Mouse (Mus musculus) induced T-regulatory cell, adult 2 months (primary cell): ENCODE data around the gene Sertad1.

ENCODE experiments used
- DNase-seq: peaks from one replicate; pipeline ENCODE4 v3.0.0-alpha.2; 2012; ENCODE audit warnings: low read depth

Gene Sertad1

DNA sequence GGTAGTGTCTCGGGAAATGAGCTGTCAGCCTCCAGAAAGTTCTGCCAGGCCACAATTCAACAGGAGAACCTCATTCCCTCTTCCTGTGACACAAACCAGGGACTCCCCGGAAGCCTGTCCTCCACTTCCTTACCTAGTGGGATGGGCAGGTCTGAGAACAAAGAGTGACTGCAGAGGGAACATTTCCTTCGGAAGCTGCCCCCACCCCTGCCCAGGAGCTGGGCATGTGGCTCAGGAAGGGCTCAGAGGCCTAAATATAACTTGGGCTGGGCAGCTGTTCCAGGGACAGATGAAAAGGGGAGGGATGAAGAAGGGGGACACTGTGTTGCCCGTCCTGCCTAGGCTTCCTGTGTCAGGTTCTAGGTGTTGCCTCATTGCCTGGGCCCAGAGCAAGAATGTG, 14.9 kb downstream of the Sertad1 start:
- DNase-seq, result no peak

DNA sequence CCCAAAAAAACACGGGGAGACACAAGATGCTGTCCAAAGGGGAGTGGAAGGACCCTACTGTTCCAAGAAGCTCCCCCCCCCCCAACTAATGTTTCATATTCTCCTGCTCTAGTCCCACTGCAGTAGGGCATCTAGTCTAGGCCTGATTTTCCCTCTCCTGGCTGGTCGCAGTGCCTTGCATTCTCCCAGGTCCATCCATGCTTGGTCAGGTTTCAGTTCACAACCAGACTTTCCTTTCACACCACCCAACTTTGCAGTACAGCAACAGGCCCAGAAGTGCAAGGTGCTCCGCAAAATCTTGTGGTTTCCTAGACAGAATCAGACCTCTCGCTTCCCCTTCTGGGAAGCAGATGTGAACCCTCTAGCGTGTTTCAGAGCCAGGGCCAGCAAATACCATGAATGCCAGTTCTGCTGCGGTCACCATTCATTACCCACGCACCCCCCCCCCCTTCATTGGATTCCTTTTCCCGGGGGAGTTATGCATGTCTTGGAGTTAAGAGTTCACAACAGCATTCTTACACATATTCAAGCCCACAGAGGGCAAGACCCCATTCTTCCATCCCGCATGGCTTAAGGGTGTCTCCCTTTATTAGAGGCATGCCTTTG, 20.2 kb downstream of the Sertad1 start:
- DNase-seq, result no peak

DNA sequence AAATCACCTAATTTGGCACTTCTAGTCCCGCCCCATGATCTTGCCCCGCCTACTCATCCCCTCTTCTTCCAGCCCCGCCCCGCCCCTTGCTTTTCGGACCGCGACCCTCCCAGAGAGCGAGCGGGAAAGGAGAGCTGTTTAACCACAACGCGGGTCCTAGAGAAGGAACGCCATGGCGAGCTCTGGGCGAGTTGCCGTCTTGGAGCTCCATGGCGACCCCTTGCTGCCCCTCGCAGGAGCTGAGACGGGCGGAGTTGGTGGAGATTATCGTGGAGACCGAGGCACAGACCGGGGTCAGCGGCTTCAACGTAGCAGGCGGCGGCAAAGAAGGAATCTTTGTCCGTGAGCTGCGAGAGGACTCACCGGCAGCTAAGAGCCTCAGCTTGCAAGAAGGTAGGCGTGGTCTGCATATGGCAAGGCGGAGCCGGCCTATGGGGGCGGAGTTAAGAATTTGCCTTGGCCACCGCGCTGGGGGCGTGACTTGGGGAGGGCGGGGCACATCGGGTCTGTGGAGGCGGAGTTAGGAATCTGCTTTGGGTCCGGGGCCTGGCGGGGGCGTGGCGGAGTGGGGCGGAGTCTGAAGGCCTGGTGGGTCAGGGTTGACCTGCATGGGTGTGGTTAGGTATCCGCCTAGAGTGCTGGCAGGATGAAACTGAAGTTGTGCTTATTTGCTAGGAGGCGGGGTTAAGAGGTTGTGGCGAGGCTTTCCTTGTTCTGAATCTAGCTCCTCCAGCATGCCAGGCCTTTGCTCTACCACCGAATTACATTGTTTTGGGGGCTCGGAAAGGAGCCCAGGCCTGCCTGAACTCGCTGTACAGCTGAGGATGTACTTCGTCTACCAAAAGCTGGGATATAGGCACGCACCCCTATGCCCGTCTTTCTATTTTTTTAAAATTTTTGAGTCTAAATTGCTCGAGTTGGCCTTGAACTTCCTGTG, 21.3 kb downstream of the Sertad1 start:
- DNase-seq, result peak; percentile 100

DNA sequence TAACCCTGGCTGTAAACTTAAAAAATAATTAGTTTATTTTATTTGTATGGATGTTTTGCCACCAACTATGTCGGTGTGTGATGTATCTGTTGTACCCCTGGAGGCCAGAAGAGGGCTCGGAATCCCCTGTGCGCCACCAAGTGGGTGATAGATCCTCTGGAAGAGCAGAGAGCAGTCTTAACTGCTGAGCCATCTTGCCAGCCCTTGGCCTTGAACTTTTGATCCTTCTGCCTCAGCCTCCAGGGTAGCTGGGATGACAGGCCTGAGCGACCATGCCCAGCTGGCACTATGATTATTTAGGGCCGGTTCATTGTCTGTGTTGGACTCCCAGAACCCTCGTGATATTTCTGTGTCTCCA, 21.9 kb downstream of the Sertad1 start:
- peak; percentile 88 for DNase-seq

DNA sequence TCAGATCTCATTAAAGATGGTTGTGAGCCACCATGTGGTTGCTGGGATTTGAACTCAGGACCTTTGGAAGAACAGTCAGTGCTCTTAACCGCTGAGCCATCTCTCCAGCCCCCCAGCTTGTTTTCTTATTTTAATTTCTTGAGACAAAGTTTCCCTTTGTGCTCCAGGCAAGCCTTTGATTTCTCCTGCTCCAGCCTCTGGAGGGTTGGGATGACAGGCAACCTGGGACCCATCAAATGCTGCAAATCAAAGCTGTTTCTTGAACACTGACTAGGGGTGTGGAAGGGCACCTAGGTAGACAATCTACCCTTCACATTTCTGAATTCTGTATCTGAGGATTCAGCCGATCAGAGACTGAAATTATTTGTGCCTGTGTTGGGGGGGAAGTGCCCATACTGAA, 24.1 kb downstream of the Sertad1 start:
- DNase-seq, result no peak

DNA sequence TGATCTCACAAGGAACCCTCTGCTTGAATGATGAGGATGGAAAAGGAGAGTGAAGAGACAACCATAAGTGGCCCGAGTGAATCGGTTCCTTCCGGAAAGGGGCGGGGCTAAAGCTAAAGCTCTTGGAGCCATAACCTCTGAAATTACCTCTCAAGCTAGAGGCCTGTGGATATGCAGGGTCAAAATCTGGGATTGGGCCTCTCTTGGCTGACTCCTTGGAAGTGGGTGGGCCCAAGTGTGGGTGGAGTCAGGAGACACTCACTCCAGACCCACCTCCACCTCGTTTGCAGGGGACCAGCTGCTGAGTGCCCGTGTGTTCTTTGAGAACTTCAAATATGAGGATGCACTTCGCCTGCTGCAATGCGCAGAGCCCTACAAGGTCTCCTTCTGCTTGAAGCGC, 28.3 kb downstream of the Sertad1 start:
- DNase-seq, result no peak

DNA sequence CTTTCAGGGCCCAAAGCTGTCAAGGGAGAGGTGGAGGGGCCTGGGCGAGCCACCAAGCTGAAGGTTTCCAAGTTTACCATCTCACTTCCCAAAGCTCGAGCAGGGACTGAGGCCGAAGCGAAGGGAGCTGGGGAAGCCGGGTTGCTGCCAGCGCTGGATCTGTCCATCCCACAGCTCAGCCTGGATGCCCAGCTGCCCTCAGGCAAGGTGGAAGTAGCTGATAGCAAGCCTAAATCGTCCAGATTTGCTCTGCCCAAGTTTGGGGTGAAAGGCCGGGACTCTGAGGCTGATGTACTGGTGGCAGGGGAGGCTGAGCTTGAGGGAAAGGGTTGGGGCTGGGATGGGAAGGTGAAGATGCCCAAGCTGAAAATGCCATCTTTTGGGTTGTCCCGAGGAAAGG, 31.6 kb downstream of the Sertad1 start:
- DNase-seq, result no peak

DNA sequence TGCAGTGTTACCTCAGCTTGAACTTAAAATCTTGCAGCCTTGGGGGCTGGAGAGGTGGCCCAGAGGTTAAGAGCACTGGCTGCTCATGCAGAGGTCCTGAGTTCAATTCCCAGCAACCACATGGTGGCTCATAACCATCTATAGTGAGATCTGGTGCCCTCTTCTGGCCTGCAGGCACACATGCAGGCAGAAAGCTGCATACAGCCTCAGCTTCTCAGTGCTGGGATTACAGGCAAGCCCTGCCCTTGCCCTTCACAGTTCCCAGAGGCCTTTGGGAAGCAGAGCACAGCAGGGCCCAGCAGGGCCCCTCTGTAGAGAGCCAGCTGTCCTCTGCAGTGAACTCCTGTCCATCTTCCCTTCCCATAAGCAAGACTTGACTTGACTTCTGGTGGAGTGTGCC, 33.4 kb downstream of the Sertad1 start:
- no peak for DNase-seq

DNA sequence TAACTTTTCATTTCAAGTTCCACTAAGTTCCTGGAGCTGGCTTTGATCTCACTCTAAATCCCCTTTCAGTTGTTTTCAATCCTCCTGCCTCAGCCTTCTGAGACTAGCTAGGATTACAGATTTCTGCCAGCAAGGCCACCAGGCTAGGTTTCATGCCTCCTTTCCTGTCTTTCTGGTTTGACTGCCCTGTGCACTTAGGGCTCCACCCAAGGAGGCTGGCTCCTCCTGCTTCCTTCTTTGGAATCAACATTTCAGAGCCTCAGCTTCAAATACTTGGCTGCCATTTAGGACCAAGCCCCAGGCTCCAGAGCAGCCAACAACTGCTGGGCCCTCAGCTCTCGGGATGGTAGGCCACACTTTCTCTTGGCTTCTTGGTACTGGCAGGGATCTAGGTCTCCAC, 33.9 kb downstream of the Sertad1 start:
- no peak for DNase-seq

DNA sequence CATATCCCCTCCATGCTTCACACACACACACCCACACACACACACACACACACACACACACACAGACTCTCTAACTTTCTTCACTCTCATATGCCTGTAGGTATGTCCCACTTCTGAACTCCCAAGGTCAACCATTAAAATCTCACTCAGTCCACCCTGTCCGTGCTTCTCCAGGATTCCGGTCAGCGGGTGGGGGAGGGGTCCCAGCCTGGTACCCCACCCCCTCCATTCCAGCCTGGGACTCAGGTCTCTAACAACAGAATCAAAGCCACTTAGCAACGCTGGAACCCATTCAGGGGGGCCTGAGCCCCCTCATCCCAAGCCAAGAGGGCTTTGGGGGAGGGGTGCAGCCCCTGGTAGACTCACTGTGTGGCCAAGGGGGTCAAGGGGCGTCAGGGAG, 36.3 kb downstream of the Sertad1 start, which contains the start of gene Hipk4:
TSS of gene Hipk4 (plus strand) at position 301 of the 400 bp plus-strand sequence.
- DNase-seq, result no peak

DNA sequence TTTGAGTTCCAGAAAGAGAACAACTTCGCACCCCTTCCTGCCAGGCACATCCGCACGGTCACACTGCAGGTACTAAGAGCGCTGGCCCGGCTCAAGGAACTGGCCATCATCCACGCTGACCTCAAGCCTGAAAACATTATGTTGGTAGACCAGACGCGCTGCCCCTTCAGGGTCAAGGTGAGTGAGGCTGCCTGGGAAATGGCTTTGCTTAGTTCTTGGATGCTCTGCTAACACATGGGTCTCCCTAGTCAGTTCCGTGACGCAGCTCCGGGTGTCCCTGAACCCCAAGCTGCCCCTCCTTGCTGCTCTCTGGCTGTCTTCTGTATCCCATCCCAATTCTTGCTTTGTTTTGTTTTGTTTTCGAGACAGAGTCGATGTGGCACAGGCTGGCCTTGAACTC, 37.1 kb downstream of the Sertad1 start:
- no peak for DNase-seq

DNA sequence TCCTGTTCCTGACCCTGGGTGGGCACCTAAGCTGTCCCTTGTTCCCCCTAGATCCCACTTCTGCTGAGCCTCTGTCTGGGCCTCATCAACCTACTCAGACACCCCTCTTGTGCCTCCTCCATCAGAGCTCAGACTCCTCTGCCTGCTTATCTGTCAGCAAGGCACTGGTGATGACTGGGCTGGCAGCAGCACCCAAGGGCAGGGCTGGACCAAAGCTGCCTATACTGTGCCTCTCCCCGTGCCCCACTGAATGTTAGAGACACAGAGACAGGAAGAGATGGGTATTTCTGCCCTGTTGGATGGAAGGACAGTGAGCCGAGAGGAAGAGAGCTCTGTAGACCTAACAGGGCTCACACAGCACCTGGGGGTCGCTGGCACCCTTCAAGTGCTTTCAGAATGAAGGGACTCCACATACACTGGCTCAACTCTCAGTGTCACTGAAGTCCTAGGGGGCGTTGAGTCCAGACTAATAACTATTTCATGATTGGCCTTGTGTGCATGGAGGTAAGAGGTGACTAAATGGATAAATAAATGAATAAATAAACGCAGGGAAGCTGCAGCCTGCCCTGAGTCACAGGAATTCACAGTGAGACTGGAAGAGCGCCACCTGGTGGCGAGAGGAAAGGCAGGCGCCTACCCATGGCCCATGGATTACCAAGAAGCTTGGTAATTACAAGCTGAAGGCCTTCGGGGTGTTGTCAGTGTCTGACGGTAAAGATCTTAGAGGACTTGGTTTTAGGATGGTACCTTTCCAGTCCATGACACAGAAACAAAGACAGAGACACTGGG, 39.5 kb downstream of the Sertad1 start:
- DNase-seq, result peak; percentile 90

DNA sequence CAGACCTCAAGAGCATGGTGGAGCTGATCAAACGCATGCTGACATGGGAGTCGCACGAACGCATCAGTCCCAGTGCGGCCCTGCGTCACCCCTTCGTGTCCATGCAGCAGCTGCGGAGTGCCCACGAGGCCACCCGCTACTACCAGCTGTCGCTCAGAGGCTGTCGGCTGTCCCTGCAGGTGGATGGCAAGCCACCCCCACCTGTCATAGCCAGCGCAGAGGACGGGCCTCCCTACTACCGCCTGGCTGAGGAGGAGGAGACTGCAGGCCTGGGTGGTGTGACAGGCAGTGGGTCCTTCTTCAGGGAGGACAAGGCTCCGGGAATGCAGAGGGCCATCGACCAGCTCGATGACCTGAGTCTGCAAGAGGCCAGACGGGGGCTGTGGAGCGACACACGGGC, 42.4 kb downstream of the Sertad1 start:
- no peak for DNase-seq

DNA sequence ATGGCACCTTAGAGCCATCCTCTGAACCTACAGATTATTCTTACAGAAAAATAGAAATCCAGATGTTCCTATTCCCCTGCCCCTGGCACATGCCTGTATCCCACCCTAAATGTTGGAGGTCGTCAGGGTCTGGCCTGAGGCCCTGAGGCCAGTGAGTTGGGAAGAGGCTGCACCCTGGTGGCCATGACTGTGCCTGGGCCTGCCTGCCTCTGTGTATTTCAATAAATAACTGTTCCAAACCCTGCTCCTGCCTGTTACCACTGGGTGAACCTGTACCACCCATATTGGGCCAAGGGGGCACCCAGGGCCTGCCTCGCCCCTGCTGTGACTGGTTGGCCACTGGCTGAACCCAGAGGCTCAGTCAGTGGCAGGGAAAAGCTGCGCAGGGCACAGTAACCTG, 44.2 kb downstream of the Sertad1 start:
- no peak for DNase-seq

DNA sequence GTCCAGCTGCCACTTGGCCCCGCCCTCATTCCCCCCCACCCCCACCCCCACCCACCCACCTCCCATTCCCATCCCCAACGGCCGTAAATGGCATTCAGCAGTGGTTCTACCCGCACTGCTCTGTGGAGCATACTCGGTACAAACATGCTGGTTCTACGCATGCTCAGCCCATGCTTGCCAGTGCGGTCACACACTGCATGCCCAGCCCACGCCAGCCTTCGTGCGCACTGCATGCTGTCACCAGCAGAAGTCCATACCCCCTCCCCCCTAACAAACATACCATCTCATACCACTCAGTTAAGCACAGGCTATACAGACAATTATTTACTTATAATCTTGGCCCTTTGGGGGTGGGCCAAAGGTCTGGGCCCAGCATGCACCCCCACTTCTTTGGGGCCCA, 45.0 kb downstream of the Sertad1 start:
- no peak for DNase-seq

DNA sequence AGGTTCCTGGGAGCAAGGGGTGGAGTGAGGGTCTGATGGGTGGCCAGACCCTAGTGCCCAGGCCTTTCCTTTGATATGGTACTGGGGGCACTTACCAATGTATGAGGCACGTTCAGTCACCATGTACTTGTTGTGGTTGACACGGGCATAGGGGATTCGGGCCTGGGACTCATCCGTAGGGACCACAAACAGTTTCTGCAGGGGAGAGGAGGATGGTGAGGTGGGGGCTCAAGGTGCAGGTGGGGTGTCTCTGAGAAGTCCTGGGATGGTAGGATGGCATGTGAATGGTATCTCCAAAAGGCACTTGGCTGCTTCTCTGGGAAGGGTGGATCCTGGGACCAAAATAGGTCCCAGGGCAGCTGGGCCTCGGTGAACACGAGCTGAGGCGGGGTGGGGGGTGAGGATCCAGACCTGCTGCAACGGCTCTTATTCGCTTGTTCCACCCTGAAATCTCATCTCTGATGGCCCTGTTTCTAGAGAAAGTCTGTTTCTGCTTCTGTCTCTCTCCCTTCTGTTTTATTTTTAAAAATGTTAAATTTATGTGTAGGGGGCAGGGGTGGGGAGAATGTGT, 45.9 kb downstream of the Sertad1 start:
- no peak for DNase-seq

DNA sequence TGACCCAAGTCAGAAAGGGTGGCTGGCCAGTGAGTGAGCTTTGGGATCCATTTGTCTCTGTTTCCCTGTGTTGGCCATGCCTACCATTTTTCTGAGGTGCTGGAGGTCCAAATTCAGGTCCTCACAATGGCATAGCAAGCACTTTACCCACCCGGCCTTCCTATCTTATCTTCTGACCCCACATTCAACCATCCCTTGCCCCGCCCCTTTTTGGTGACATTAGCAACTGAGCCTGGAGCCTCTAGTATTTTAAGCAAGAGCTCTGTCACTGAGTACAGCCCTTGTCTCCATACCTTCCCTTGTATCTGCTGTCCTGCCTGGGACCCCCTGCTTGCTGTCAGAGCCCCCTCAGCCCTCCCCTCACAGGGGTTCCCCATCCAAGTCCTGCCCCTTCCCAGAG, 48.7 kb downstream of the Sertad1 start:
- DNase-seq, result no peak

DNA sequence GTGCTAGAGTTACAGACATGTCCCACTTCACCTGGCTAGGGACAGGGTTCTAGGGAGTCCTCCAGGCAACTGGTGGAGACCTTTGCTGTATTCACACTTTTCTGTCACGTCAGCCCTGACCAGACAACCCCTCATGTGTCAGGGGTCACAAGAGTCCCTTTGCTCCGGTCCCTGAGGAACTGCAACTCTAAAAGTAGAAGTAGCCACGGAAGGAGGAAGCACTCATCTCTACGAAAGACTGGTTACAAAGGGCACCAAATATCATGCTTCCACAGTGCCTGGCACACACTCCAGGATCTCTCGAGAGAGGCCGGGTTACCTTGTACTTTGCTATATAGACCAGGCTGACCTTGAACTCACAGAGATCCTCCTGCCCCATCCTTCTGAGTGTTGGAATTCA, 49.9 kb downstream of the Sertad1 start:
- no peak for DNase-seq

DNA sequence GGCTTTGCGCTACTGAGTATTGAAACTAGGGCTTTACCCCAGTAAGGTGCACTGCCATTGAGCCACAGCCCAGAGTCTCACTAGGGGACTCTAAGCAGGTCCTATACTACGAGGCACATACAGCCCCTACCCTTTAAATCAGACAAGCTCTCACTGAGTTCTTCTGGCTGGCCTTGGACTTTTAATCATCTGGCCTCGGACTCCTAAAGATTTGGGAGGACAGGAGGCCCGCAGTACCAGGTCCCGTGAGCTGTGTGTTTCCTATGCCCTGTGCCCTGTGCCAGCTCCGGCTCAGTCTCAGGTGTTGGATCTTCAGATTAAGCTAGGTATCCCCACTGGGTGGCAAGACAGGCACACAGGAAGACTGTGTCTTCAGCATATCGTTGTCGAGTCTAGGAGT, 51.3 kb downstream of the Sertad1 start:
- no peak for DNase-seq

DNA sequence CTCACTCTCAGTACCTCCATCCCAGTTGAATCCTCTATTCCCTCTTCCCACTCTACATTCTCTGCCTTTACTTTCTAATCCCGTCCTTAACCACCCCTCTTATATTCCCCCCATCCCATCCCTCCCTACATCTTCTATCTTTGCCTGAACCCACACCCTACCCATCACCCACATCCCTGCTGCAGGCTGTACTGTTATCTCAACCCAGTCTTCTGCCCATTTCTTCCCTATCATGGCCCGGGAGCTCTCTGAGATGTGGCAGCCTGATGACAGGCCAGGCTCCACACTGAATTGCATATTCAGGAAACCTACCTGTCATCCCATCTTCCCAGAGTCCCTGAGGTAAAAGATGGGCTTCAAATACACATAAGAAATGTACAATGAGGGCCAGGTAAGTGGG, 52.1 kb downstream of the Sertad1 start:
- no peak for DNase-seq
